Mouse (Mus musculus) forebrain, embryonic 14.5 days (tissue): ENCODE measurements around the gene Cptp. TPM values are rescaled to one million over a fixed set of nuclear protein-coding genes. Genes with fewer than 3 reads are reported as not detected.

ENCODE experiments used
- ATAC-seq: fragments of 200-750 bp; cut with Nextera tagmentation; 2 replicates; pipeline ENCODE4 v1.8.0; 2017; ENCODE audit warnings: mild to moderate bottlenecking, moderate library complexity
- DNase-seq: peaks from one replicate; pipeline ENCODE4 v3.0.0-alpha.2; 2015; ENCODE audit warnings: low spot score
- H3K27ac ChIP-seq: fragments of 300-500 bp; sonication (generic); 2 replicates; pipeline ENCODE4 v1.5.1; 2014; ENCODE audit warnings: low read depth, mild to moderate bottlenecking, control low read depth, low read length, moderate library complexity
- H3K27me3 ChIP-seq: fragments of 300-500 bp; sonication (generic); replicated peaks from 2 replicates; pipeline ENCODE4 v1.6.1; 2014; ENCODE audit warnings: low read length, control low read depth, mixed read lengths; ENCODE audit not compliant: control insufficient read depth, insufficient read depth
- H3K36me3 ChIP-seq: fragments of 300-500 bp; sonication (generic); 2 replicates; pipeline ENCODE4 v1.6.1; 2014; ENCODE audit warnings: low read length, control low read depth; ENCODE audit not compliant: control insufficient read depth, insufficient read depth
- H3K4me1 ChIP-seq: fragments of 300-500 bp; sonication (generic); 2 replicates; pipeline ENCODE4 v1.6.1; 2014; ENCODE audit warnings: antibody characterized with exemption, low read length, control low read depth; ENCODE audit not compliant: control insufficient read depth, insufficient read depth
- H3K4me2 ChIP-seq: fragments of 300-500 bp; sonication (generic); 2 replicates; pipeline ENCODE4 v1.6.1; 2014; ENCODE audit warnings: mild to moderate bottlenecking, control low read depth, low read length
- H3K4me3 ChIP-seq: fragments of 300-500 bp; sonication (generic); 2 replicates; pipeline ENCODE4 v1.5.1; 2014; ENCODE audit warnings: low read depth, low read length, control low read depth
- H3K9ac ChIP-seq: fragments of 300-500 bp; sonication (generic); 2 replicates; pipeline ENCODE4 v1.6.1; 2014; ENCODE audit warnings: mild to moderate bottlenecking, low read length, control low read depth, moderate library complexity
- H3K9me3 ChIP-seq: fragments of 300-500 bp; sonication (generic); replicated peaks from 2 replicates; pipeline ENCODE4 v1.6.1; 2016; ENCODE audit warnings: low read length, control low read depth, mixed read lengths; ENCODE audit not compliant: control insufficient read depth
- WGBS: fragments of 180-500 bp; shearing (Covaris S2); extraction: QIAGEN DNeasy Blood & Tissue Kit; methylation state at CpG from one replicate; pipeline ENCODE4 v1.1.7; 2014; 5-methylcytosine and 5-hydroxymethylcytosine counted together
- microRNA-seq: library from miRNA; unstranded; fragments of <30 nt; microRNA quantifications from one replicate; pipeline ENCODE4, GENCODE M21; 2016
- polyA plus RNA-seq: library from polyadenylated mRNA; unstranded; fragments of >200 nt; fragmentation: Nextera tagmentation; extraction: Ambion mirVana; gene quantifications from 2 replicates; pipeline ENCODE4 v1.2.1, GENCODE M21; 2014

The Cptp gene
- polyA plus RNA-seq, 1 experiment from 2014 or later, result 28.3 TPM

GRCm38 (mm10) chr4:155831205-155831766 is 38.0 kb downstream of the Cptp start, which contains the start of gene Aurkaip1:
Aurkaip1 (plus strand) TSS chr4:155831272.
- H3K4me2 ChIP-seq, result peak within 1 kb of the TSS; percentile 98
- peaks cover 13% of the 10 kb centered on the region for H3K4me1 ChIP-seq
- DNase-seq (peak; percentile 97), ATAC-seq (peak; percentile 95)
- peak within 1 kb of the TSS; percentile 89 for H3K27ac ChIP-seq
- peaks cover 32% of the 10 kb centered on the region for H3K36me3 ChIP-seq
- no peaks in the 10 kb centered on the region for H3K9me3 ChIP-seq
- H3K4me3 ChIP-seq, result peak within 1 kb of the TSS; percentile 80
- H3K9ac ChIP-seq, result peak within 1 kb of the TSS; percentile 90
- H3K27me3 ChIP-seq, result no peaks in the 10 kb centered on the region
- WGBS, result under 1% methylated on average over 49 of the region's 49 CpGs

DNA sequence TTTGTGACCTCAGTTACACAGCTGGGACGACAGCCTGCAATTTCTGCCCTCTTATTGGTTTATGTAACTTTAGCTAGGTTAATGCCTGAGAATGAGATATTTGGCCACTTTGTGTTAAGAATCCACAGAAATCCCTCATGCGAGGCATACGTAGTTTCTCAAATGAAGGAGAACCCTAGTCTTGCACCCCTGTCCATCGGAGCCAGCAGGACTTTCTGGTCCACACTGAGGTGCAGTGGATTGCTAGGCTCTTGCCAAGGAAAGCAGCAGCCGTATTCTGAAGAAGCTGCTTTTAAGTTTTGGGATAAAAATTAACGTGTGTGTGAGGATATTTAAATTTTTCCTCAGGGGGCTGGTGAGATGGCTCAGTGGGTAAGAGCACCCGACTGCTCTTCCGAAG is 38.6 kb downstream of the Cptp start:
- H3K4me2 ChIP-seq, result peak overlapping the region; percentile 98
- peak overlapping the region; percentile 90 for H3K9ac ChIP-seq
- peaks cover 34% of the 10 kb centered on the region for H3K36me3 ChIP-seq
- H3K9me3 ChIP-seq, result no peaks in the 10 kb centered on the region
- no peak overlapping the region for H3K27ac ChIP-seq
- ATAC-seq, result no peak
- H3K27me3 ChIP-seq, result no peaks in the 10 kb centered on the region
- peaks cover 13% of the 10 kb centered on the region for H3K4me1 ChIP-seq
- peak overlapping the region; percentile 80 for H3K4me3 ChIP-seq
- WGBS, result 61% methylated on average over 8 of the region's 8 CpGs
- no peak for DNase-seq

GRCm38 (mm10) chr4:155829866-155830265 is 39.4 kb downstream of the Cptp start:
- no peaks in the 10 kb centered on the region for H3K27me3 ChIP-seq
- H3K4me2 ChIP-seq, result no peak overlapping the region
- ATAC-seq (no peak), DNase-seq (no peak)
- no peak overlapping the region for H3K27ac ChIP-seq
- no peak overlapping the region for H3K9ac ChIP-seq
- H3K9me3 ChIP-seq, result no peaks in the 10 kb centered on the region
- H3K36me3 ChIP-seq, result peaks cover 38% of the 10 kb centered on the region
- peaks cover 13% of the 10 kb centered on the region for H3K4me1 ChIP-seq
- H3K4me3 ChIP-seq, result no peak overlapping the region
- 93% methylated on average over 4 of the region's 4 CpGs for WGBS

- ATAC-seq (no peak), DNase-seq (no peak)
- no peaks in the 10 kb centered on the region for H3K27me3 ChIP-seq
- H3K9me3 ChIP-seq, result no peaks in the 10 kb centered on the region
- H3K4me2 ChIP-seq, result no peak overlapping the region
- H3K36me3 ChIP-seq, result peaks cover 85% of the 10 kb centered on the region
- H3K4me3 ChIP-seq, result no peak overlapping the region
- no peaks in the 10 kb centered on the region for H3K4me1 ChIP-seq
- H3K27ac ChIP-seq, result no peak overlapping the region
- no peak overlapping the region for H3K9ac ChIP-seq
- 96% methylated on average over 16 of the region's 16 CpGs for WGBS
These were observed 45.8 kb downstream of the Cptp start for GRCm38 (mm10) chr4:155823443-155823842.

GRCm38 (mm10) chr4:155821025-155821424 is 48.2 kb downstream of the Cptp start:
- H3K4me2 ChIP-seq, result no peak overlapping the region
- 80% methylated on average over 7 of the region's 7 CpGs for WGBS
- no peaks in the 10 kb centered on the region for H3K9me3 ChIP-seq
- DNase-seq (no peak), ATAC-seq (no peak)
- H3K27me3 ChIP-seq, result no peaks in the 10 kb centered on the region
- no peak overlapping the region for H3K9ac ChIP-seq
- H3K36me3 ChIP-seq, result peaks cover 93% of the 10 kb centered on the region
- H3K4me1 ChIP-seq, result no peaks in the 10 kb centered on the region
- H3K4me3 ChIP-seq, result no peak overlapping the region
- H3K27ac ChIP-seq, result no peak overlapping the region

DNA sequence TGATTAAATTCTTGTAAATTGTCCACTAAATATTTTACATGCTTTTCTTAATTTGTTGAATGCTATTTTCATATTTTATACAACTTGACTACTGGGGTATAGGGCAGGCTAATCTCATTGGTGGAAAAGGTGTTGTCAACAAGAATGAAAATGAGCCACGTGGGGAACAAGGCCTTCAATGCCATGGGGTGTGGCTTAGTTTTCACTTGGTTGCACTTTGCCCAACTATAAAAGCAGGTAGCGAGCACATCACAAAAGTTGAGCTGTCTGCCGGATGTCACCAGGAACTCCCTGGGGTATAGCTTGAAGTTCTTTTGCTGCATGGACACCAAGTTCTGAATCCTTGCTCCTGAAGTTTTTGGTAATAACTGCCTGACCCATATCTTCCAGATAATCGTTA is 51.7 kb downstream of the Cptp start:
- peaks cover 89% of the 10 kb centered on the region for H3K36me3 ChIP-seq
- ATAC-seq, result no peak
- H3K9ac ChIP-seq, result no peak overlapping the region
- peaks cover 11% of the 10 kb centered on the region for H3K4me1 ChIP-seq
- H3K27ac ChIP-seq, result no peak overlapping the region
- H3K4me3 ChIP-seq, result no peak overlapping the region
- no peak overlapping the region for H3K4me2 ChIP-seq
- 57% methylated on average over 4 of the region's 4 CpGs for whole genome bisulfite sequencing
- no peaks in the 10 kb centered on the region for H3K27me3 ChIP-seq
- DNase-seq, result no peak
- H3K9me3 ChIP-seq, result no peaks in the 10 kb centered on the region

Small RNAs within 50 kb of the gene (microRNA-seq; reads per million reads assigned to microRNA genes)
- gene Gm22991, result not detected

Other genes with a start within 250 kb of the Cptp start
- 39.9 and 42.8 TPM in 2 replicates for gene Cdk11b, start 244.6 kb downstream of the Cptp start, polyA plus RNA-seq
- not detected in 2 replicates for gene Gm10563, start 224.0 kb downstream of the Cptp start, polyA plus RNA-seq
- gene Mmp23, start 216.1 kb downstream of the Cptp start, polyA plus RNA-seq, result 0.97 and 2.1 TPM in 2 replicates
- gene Mib2, start 200.2 kb downstream of the Cptp start, polyA plus RNA-seq, result 25.2 and 34.5 TPM in 2 replicates
- 3.2 and 3.8 TPM in 2 replicates for gene Fndc10, start 175.1 kb downstream of the Cptp start, polyA plus RNA-seq
- 153 and 179 TPM in 2 replicates for gene Ssu72, start 164.6 kb downstream of the Cptp start, polyA plus RNA-seq
- 3.4 and 3.5 TPM in 2 replicates for gene Tmem240, start 134.6 kb downstream of the Cptp start, polyA plus RNA-seq
- gene Atad3a, start 108.3 kb downstream of the Cptp start, polyA plus RNA-seq, result 62.0 and 70.0 TPM in 2 replicates
- 21.8 and 24.6 TPM in 2 replicates for gene Vwa1, start 94.7 kb downstream of the Cptp start, polyA plus RNA-seq
- 0.12 and 0.25 TPM in 2 replicates for gene Tmem88b, start 83.6 kb downstream of the Cptp start, polyA plus RNA-seq
- not detected in 2 replicates for gene Ankrd65, start 79.0 kb downstream of the Cptp start, polyA plus RNA-seq
- gene Mrpl20, start 66.6 kb downstream of the Cptp start, polyA plus RNA-seq, result 274 and 313 TPM in 2 replicates
- 119 and 144 TPM in 2 replicates for gene Ccnl2, start 57.0 kb downstream of the Cptp start, polyA plus RNA-seq
- 120 and 135 TPM in 2 replicates for gene Aurkaip1, start 38.2 kb downstream of the Cptp start, polyA plus RNA-seq
- 15.6 and 22.1 TPM in 2 replicates for gene Mxra8, start 29.8 kb downstream of the Cptp start, polyA plus RNA-seq
- gene Dvl1, start 22.0 kb downstream of the Cptp start, polyA plus RNA-seq, result 10.8 and 12.4 TPM in 2 replicates
- gene Tas1r3, start 6.1 kb downstream of the Cptp start, polyA plus RNA-seq, result 0.46 and 0.61 TPM in 2 replicates
- 94.6 and 102 TPM in 2 replicates for gene Ints11, start 106 bp upstream of the Cptp start, polyA plus RNA-seq
- gene Pusl1, start 22.3 kb upstream of the Cptp start, polyA plus RNA-seq, result 46.5 and 52.8 TPM in 2 replicates
- gene Acap3, start 22.4 kb upstream of the Cptp start, polyA plus RNA-seq, result 60.5 and 77.0 TPM in 2 replicates
- 116 and 137 TPM in 2 replicates for gene Ube2j2, start 74.4 kb upstream of the Cptp start, polyA plus RNA-seq
- gene C1qtnf12, start 92.9 kb upstream of the Cptp start, polyA plus RNA-seq, result 8.0 and 11.3 TPM in 2 replicates
- gene B3galt6, start 123.2 kb upstream of the Cptp start, polyA plus RNA-seq, result 27.6 and 29.6 TPM in 2 replicates
- gene Sdf4, start 123.4 kb upstream of the Cptp start, polyA plus RNA-seq, result 124 and 127 TPM in 2 replicates
- 0.43 and 0.60 TPM in 2 replicates for gene Tnfrsf4, start 144.4 kb upstream of the Cptp start, polyA plus RNA-seq
- gene Tnfrsf18, start 156.7 kb upstream of the Cptp start, polyA plus RNA-seq, result 0.40 and 0.53 TPM in 2 replicates
- gene Ttll10, start 190.0 kb upstream of the Cptp start, polyA plus RNA-seq, result not detected in 2 replicates
- gene 9430015G10Rik, start 240.5 kb upstream of the Cptp start, polyA plus RNA-seq, result 29.0 and 34.3 TPM in 2 replicates